Mouse (Mus musculus) brain, embryonic 14.5 days (tissue): ENCODE measurements around the gene Kmt2e.

Experiments used
- CTCF ChIP-seq: fragments of 200-500 bp; IDR thresholded peaks from 2 replicates; pipeline ENCODE4 v1.5.1; 2012; ENCODE audit warnings: inconsistent platforms, mild to moderate bottlenecking, moderate library complexity, borderline replicate concordance; ENCODE audit not compliant: insufficient read depth, insufficient read length; ENCODE audit errors: extremely low read depth
- POLR2A ChIP-seq: fragments of 200-500 bp; IDR thresholded peaks from 2 replicates; pipeline ENCODE4 v1.6.1; 2012; ENCODE audit warnings: mild to moderate bottlenecking, inconsistent platforms, borderline replicate concordance; ENCODE audit not compliant: poor library complexity, insufficient read depth, insufficient read length, severe bottlenecking; ENCODE audit errors: extremely low read depth

DNA sequence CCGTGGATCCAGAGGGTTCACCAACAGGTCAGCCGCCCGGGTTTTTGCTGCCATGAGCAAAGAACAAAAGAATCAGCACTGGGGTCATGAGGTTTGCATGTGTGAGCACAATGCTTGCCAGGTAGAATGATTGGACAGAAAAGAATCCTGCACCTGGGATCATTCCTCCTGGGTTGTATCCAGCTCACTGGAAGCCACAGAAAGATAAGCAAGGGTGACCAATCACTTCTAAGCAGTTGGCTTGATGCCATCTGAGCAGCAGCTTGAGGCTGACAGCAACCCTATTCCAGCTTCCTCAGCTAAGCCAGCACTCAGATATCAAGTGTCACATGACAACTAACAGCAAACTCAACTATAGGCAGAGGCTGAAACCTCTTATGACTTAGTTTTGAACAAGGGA, 84.4 kb downstream of the Kmt2e start:
- TF ChIP-seq CTCF (no peak), POLR2A (no peak)
